Mouse (Mus musculus) C2C12 (cell line): ENCODE results near the gene Dnah14.

Experiments
- CTCF ChIP-seq: IDR thresholded peaks from one replicate; pipeline ENCODE4 v1.5.1; 2011; ENCODE audit not compliant: control insufficient read depth, insufficient read depth, insufficient read length
- USF1 ChIP-seq: IDR thresholded peaks from one replicate; pipeline ENCODE4 v1.6.1; 2011; ENCODE audit warnings: low read depth, mild to moderate bottlenecking, control low read depth, moderate library complexity

- TF ChIP-seq CTCF: no peak
- TF ChIP-seq USF1: no peak
Measured at GRCm38 (mm10) chr1:181529368-181529767, 47.0 kb upstream of the Dnah14 start.
